Mouse (Mus musculus) lung, postnatal 10 days (tissue): ENCODE results near the gene Tmem255b.

ENCODE experiments used
- DNase-seq: peaks from one replicate; pipeline ENCODE4 v3.0.0; 2021

The Tmem255b gene

DNA sequence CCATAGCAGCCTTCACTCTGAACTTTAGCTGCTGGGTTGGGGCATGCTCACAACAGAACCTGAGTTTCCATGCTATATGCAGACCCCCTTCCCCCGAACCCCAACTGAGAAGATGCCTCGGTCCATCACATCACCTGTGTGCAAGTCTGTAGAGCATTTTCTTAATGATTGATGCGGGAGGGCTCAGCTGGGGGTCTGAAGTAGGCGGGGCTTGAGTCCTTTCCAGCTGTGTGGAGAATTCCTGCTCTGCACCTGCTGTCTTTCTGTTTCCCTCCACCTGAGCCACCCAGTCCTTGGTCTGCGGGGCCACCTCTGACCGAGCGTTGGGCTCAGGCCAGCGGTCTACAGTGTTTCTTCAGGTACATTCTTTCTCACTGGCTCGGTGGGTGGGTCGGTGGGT is at the start of gene Tmem255b:
Gene Tmem255b (plus strand): TSS at position 301 of the 400 bp plus-strand sequence.
- no peak for DNase-seq

- no peak for DNase-seq
These were observed 48.6 kb upstream of the Tmem255b start for GRCm38 (mm10) chr8:13386366-13386765.

DNA sequence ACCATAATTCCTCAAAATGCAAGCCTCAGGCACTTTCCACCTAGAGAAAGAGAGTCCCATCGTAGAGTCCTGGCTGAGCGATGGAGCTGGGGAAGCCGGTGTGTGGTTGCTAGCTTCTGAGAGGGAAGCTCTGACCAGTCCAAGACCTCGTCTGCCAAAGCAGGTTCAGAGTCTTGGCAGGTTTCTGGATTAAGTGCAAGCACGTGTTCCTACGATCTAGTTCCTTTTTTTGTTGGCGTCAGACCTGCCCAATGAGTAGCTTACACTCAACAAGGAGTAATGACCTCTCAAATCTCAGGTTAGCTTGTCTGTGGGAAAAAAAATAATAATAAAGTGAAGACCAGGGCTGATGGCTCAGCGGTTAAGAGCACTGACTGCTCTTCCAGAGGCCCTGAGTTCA is 47.3 kb upstream of the Tmem255b start:
- no peak for DNase-seq

- no peak for DNase-seq
These were observed 46.2 kb upstream of the Tmem255b start for GRCm38 (mm10) chr8:13388744-13389143.

GRCm38 (mm10) chr8:13393869-13394268 is 41.1 kb upstream of the Tmem255b start:
- DNase-seq = no peak

- DNase-seq = no peak
These were observed 38.3 kb upstream of the Tmem255b start, which contains the start of gene Atp4b for GRCm38 (mm10) chr8:13396725-13397124. TSS of gene Atp4b (minus strand) at chr8:13396825.

DNA sequence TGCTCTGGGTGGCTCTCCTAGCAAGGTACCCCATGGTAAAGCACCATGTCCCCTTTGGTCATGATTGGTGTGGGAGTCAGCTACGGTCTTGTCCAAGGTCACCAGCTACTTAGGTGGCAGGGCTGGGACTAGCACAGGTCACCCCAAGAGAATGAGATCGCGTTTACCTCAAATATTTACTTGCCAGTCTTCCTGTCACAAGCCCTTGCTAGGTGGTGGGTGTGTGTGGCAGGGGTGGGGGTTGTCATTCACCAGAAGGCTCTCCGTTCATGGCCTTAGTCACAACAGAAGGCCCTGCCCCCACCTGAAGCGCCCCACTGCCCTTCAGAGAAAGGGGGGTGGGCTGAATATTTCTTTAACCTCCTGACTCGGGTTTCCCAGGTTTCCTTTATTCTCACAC is 31.5 kb upstream of the Tmem255b start:
- DNase-seq = no peak

DNA sequence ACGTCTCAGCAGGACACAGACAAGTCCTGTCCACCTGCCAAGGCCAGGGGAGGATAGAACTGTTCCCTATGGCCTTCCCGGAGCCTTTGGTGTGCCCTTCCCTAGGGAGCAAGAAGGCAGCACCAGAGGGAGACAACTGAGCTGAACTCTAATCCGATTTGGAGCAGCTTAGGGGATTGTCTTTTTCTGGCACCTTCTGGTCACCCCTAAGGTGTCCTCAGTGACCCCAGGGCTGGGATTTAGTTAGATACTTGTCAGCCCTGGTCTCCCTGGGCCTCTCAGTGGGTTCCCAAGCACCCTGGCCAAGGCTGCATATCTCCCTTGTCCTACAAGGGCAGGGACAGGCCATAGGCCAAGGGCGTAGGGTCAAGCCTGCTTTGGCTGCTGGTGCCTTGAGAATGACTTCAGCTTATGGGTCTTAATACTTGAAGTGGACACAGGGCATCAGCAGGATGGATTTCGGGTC is 30.3 kb upstream of the Tmem255b start, which contains the start of gene Grk1:
Gene Grk1 (plus strand): TSS at position 416 of the 466 bp plus-strand sequence.
- no peak for DNase-seq

DNA sequence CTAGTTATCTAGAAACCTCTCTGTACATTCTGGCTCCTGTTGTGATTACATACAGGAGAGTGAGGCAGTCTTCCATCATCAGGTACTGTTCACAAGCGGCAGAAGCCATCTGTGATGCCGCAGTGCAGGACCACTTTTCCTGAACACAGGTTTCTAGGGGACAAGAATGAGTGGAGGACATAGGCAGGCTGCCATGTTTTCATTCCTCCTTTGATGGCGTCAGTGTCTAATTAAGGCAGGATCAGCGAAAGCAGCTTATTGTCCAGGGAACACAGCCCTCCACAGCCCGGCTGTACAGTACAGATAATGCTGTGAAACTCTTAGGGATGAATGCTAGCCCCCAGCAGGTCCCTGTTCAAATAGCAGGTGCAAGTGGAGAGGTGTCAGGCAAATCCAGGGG is 29.0 kb upstream of the Tmem255b start:
- no peak for DNase-seq

DNA sequence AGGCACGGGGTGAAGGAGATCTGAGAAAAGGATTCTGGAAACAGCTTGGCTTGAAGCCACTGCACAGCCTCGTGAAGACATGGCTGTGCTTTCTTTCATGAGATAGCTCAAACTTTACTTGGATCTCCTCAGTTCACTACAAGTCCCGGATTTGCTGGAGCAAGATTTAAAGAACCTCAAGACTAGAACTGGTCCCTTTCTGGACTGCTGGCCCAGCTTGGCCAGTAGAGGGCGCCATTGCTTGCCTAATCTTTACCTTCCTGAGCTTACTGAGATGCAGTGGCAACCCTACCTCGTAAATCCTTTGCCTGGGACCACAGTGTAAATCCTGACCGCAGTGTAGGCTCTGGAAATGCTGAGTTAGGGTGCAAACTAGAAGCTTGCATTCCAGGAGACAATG is 23.4 kb upstream of the Tmem255b start:
- peak; percentile 72 for DNase-seq

DNA sequence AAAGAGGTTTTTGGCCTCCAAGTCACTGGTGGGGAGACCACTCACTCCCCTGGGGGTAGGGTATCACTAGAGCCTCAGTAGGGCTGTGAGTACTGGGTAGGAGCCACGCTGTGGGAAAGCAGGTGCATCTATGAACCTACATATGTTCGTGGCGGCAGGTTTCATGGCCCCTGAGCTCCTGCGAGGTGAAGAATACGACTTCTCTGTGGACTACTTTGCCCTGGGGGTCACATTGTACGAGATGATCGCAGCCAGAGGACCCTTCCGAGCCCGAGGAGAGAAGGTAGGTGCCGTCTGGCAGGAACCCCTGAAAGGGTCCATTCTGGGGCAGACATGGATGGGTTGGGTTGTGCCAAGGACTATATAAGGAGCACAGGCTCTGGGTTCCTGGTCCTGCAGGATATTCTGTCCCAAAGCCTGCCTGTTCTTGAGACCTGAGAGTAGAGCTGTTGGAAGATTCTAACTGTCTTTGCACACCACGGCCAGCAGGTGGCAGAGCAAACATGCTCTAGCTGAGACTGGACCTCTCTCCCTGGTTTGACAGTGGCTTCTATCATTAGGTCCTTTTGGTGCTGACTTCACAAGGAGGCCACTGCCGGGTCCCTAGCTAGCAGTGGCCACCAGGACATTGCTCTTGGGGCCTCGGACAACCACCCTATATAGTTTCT is 22.0 kb upstream of the Tmem255b start:
- peak; percentile 68 for DNase-seq

GRCm38 (mm10) chr8:13413823-13414390 is 21.1 kb upstream of the Tmem255b start:
- peak; percentile 18 for DNase-seq

- no peak for DNase-seq
These were observed 19.1 kb upstream of the Tmem255b start for GRCm38 (mm10) chr8:13415879-13416278.

DNA sequence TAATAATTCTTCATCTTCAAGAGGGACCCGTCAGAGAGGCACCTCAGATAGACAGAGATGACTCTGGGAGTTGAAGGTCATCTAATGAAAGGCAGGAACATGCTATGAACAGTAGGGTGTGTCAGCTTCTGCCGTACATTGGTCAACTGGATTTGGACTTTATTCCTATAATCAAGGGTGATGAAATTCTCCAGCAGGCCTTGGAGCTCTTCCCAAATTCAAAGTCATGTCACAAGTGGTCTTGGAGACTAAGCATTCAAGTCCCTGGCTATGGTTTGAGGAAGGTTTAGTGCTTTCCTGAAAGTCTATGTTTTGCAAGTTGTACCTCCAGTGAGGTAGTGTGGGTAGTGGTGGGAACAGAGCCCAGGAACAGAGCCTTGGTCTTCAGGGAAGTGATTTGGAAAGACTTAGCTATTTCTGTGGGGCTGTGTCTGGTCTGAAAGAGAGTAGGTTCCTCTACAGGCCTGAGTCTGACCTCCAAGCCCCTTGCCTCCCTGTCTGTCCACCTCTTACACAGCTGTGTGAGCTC is 15.8 kb upstream of the Tmem255b start:
- DNase-seq = no peak

GRCm38 (mm10) chr8:13420970-13421369 is 14.0 kb upstream of the Tmem255b start:
- DNase-seq = peak; percentile 16

DNA sequence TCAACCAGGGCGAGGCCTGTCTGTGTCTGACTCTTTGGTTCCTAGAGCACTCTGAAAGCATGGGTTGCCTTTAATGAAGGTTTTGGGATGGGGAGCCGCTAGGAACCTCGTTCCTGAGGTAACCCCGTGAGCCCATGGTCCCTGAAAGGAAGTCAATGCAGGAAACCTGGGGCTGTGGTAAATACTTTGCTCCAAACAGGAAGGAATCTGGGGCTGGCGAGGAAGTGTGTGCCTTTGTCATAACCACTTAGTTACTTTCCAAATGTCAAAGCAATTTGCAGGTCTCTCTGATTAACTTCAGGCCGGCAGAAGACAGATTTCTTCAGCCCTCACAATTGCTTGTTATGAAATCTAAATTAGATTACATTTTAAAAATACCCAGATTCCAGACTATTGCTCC is 7.6 kb upstream of the Tmem255b start:
- DNase-seq = peak; percentile 45

- DNase-seq = no peak
These were observed 6.8 kb upstream of the Tmem255b start for GRCm38 (mm10) chr8:13428156-13428555.

DNA sequence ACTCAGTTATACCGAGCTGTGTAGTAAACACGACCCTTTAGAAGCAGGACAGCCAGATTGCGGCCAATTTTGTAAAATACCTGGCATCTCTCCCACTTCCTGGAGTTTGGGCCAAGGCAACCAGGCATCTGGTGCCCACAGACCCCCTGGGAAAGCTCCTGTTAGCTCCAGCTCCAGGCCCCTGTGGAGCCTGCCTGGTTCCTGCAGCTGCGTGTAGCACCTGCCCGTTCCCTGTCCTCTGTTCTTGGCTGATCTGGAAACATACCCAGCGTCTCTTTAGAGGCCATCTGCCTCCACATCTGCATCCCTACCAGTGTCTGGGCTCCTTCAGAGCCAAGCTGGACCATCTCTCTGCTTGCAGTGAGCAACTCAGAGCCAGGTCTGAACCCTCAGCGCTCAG is 4.6 kb upstream of the Tmem255b start:
- no peak for DNase-seq

DNA sequence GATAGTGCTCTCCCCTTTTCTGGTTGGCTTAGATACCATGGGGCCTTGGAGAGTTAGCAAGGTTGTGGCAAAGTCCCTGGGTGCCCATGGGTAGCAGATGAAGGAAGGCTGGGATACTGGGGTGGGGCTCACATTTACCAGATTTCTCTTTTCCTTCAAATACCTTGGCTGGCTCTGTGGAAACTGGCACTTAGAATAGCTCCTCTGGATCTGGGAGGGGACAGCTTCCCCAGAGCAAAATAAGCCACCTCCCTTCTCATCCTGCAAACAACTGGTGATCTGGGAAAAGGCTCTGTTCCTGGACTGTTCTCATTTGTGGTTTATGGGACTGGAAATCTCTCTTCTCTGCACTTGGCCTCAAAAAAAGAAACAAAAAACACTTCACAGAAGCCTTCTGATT is 4.1 kb upstream of the Tmem255b start:
- no peak for DNase-seq

DNA sequence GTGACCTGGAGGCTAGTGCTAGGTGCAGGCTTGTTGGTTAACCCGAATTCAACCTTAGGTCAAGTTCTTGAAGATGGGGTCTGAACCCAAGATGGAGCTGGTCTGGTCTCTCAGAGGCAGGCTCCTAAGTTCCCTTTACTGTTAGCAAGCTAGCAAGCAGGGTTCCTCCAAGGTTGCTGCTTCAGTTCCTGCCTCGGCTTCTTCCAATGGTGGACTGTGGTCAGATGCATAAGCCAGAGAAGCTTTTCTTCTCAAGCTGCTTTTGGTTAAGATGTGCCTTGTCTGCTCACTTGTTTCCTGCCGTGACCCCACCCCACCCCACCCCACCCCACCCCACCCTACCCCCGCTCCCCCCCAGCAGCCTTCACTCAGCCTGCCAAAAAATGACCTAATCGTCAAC is 1.9 kb upstream of the Tmem255b start:
- DNase-seq = no peak

GRCm38 (mm10) chr8:13436052-13436451 is 1.1 kb downstream of the Tmem255b start:
- no peak for DNase-seq

GRCm38 (mm10) chr8:13437531-13437930 is 2.5 kb downstream of the Tmem255b start:
- no peak for DNase-seq

DNA sequence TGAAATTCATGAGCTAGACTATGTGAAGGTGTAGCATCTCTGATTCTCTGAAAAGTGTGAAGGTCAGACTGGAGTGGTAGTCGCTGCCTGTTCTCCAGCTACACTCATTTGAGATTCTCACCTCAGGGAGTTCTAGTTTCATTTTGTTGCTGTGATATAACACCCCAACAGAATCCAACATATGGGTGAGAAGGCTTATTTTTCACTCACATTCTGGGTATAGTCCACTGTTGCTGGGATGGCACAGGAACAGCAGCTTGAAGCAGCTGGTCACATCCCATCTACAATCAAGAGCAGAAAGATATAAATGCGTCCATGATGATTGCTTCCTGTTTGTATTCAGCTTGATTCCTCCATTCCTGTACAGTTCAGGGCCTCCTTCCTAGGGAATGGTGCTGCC is 7.2 kb downstream of the Tmem255b start:
- DNase-seq = no peak

GRCm38 (mm10) chr8:13446456-13446855 is 11.5 kb downstream of the Tmem255b start:
- no peak for DNase-seq
